Mouse (Mus musculus) lung, postnatal 0 days (tissue): ENCODE measurements around the gene Cnot10. TPM values are rescaled to one million over a fixed set of nuclear protein-coding genes. Genes with fewer than 3 reads are reported as not detected.
"Not testable (repeated sequence)": the region's sequence is repeated elsewhere in the genome, so short reads cannot be mapped to it uniquely, and the experiment has no call there.

Experiments used
- ATAC-seq: fragments of 200-750 bp; cut with Nextera tagmentation; 2 replicates; pipeline ENCODE4 v1.8.0; 2017; ENCODE audit warnings: moderate library complexity
- DNase-seq: peaks from one replicate; pipeline ENCODE4 v3.0.0-alpha.2; 2016; ENCODE audit warnings: low spot score
- H3K27ac ChIP-seq: fragments of 300-500 bp; sonication (generic); 2 replicates; pipeline ENCODE4 v1.5.1; 2014; ENCODE audit warnings: antibody characterized with exemption, mild to moderate bottlenecking, low read length, mixed read lengths
- H3K27me3 ChIP-seq: fragments of 300-500 bp; sonication (generic); replicated peaks from 2 replicates; pipeline ENCODE4 v1.6.1; 2014; ENCODE audit warnings: low read length, mixed read lengths; ENCODE audit not compliant: insufficient read depth
- H3K36me3 ChIP-seq: fragments of 300-500 bp; sonication (generic); 2 replicates; pipeline ENCODE4 v1.6.1; 2014; ENCODE audit warnings: low read length, mixed read lengths; ENCODE audit not compliant: insufficient read depth
- H3K4me1 ChIP-seq: fragments of 300-500 bp; sonication (generic); 2 replicates; pipeline ENCODE4 v1.6.1; 2014; ENCODE audit warnings: antibody characterized with exemption, low read depth, low read length, mixed read lengths; ENCODE audit not compliant: insufficient read depth
- H3K4me2 ChIP-seq: fragments of 300-500 bp; sonication (generic); replicated peaks from 2 replicates; pipeline ENCODE4 v1.6.1; 2014; ENCODE audit warnings: low read depth, mild to moderate bottlenecking, low read length, moderate library complexity, mixed read lengths
- H3K4me3 ChIP-seq: fragments of 300-500 bp; sonication (generic); 2 replicates; pipeline ENCODE4 v1.5.1; 2014; ENCODE audit warnings: low read depth, low read length
- H3K9ac ChIP-seq: fragments of 300-500 bp; sonication (generic); replicated peaks from 2 replicates; pipeline ENCODE4 v1.6.1; 2014; ENCODE audit warnings: low read depth, mild to moderate bottlenecking
- H3K9me3 ChIP-seq: fragments of 300-500 bp; sonication (generic); 2 replicates; pipeline ENCODE4 v1.6.1; 2016; ENCODE audit warnings: low read length, mixed read lengths
- CTCF ChIP-seq: IDR thresholded peaks from 2 replicates; pipeline ENCODE4 v1.5.1; 2016; ENCODE audit warnings: antibody characterized with exemption, mild to moderate bottlenecking
- EP300 ChIP-seq: IDR thresholded peaks from 2 replicates; pipeline ENCODE4 v1.6.1; 2016; ENCODE audit warnings: antibody characterized with exemption, mild to moderate bottlenecking, control low read depth
- WGBS: fragments of 180-500 bp; shearing (Covaris S2); extraction: QIAGEN DNeasy Blood & Tissue Kit; methylation state at CpG from one replicate; pipeline ENCODE4 v1.1.7; 2014; 5-methylcytosine and 5-hydroxymethylcytosine counted together
- polyA plus RNA-seq: library from polyadenylated mRNA; unstranded; fragments of >200 nt; fragmentation: Nextera tagmentation; extraction: Ambion mirVana; gene quantifications from 2 replicates; pipeline ENCODE4 v1.2.1, GENCODE M21; 2015

The Cnot10 gene
- polyA plus RNA-seq, 1 experiment from 2014 or later, result 30.8 TPM

- H3K9ac ChIP-seq, result no peak overlapping the region
- no peak for DNase-seq
Observed at GRCm38 (mm10) chr9:114656701-114657100, 16.7 kb upstream of the Cnot10 start.

GRCm38 (mm10) chr9:114655356-114655755 lies 15.4 kb upstream of the Cnot10 start:
- no peaks in the 10 kb centered on the region for H3K4me1 ChIP-seq
- ATAC-seq (no peak), DNase-seq (no peak)
- no peaks in the 10 kb centered on the region for H3K27me3 ChIP-seq
- 88% methylated on average over 4 of the region's 4 CpGs for WGBS
- TF ChIP-seq EP300 (no peak), CTCF (no peak)
- no peak overlapping the region for H3K9ac ChIP-seq
- H3K36me3 ChIP-seq, result no peaks in the 10 kb centered on the region
- no peak overlapping the region for H3K4me3 ChIP-seq
- H3K4me2 ChIP-seq, result no peak overlapping the region
- H3K9me3 ChIP-seq, result no peaks in the 10 kb centered on the region
- H3K27ac ChIP-seq, result no peak overlapping the region

More at GRCm38 (mm10) chr9:114656701-114657100, 16.7 kb upstream of the Cnot10 start:
- Histone ChIP-seq H3K36me3 (no peaks in the 10 kb centered on the region), H3K27ac (no peak overlapping the region), H3K9me3 (no peaks in the 10 kb centered on the region), H3K4me2 (no peak overlapping the region), H3K27me3 (no peaks in the 10 kb centered on the region), H3K4me3 (no peak overlapping the region), H3K4me1 (no peaks in the 10 kb centered on the region)
- ATAC-seq, result no peak
- WGBS, result 67% methylated on average over 3 of the region's 3 CpGs
- no peak for TF ChIP-seq EP300
- no peak for TF ChIP-seq CTCF

GRCm38 (mm10) chr9:114650938-114651634 lies 11.1 kb upstream of the Cnot10 start:
- no peak overlapping the region for H3K9ac ChIP-seq
- no peaks in the 10 kb centered on the region for H3K4me1 ChIP-seq
- no peak for ATAC-seq
- no peaks in the 10 kb centered on the region for H3K9me3 ChIP-seq
- no peaks in the 10 kb centered on the region for H3K36me3 ChIP-seq
- no peak for DNase-seq
- no peak overlapping the region for H3K4me2 ChIP-seq
- H3K27ac ChIP-seq, result no peak overlapping the region
- TF ChIP-seq CTCF, result no peak
- TF ChIP-seq EP300, result no peak
- H3K27me3 ChIP-seq, result no peaks in the 10 kb centered on the region
- no peak overlapping the region for H3K4me3 ChIP-seq
- 62% methylated on average over 21 of the region's 21 CpGs for WGBS

- no peak overlapping the region for H3K9ac ChIP-seq
- no peak for TF ChIP-seq CTCF
- no peak for TF ChIP-seq EP300
- no peak overlapping the region for H3K27ac ChIP-seq
- WGBS, result 47% methylated on average over 5 of the region's 5 CpGs
- ATAC-seq (no peak), DNase-seq (no peak)
- H3K4me1 ChIP-seq, result no peaks in the 10 kb centered on the region
- H3K4me3 ChIP-seq, result no peak overlapping the region
- no peaks in the 10 kb centered on the region for H3K36me3 ChIP-seq
- H3K9me3 ChIP-seq, result no peaks in the 10 kb centered on the region
- H3K4me2 ChIP-seq, result no peak overlapping the region
- no peaks in the 10 kb centered on the region for H3K27me3 ChIP-seq
Observed at GRCm38 (mm10) chr9:114649371-114649770, 9.4 kb upstream of the Cnot10 start.

GRCm38 (mm10) chr9:114648472-114648871 lies 8.5 kb upstream of the Cnot10 start:
- ATAC-seq, result peak; percentile 35
- TF ChIP-seq CTCF, result peak; percentile 66
- not testable (repeated sequence) for H3K36me3 ChIP-seq, H3K4me2 ChIP-seq, H3K27ac ChIP-seq, H3K27me3 ChIP-seq, H3K9me3 ChIP-seq, H3K4me3 ChIP-seq, H3K9ac ChIP-seq, H3K4me1 ChIP-seq
- WGBS, result 56% methylated on average over 8 of the region's 9 CpGs
- peak; percentile 69 for DNase-seq

GRCm38 (mm10) chr9:114647506-114648432 lies 7.8 kb upstream of the Cnot10 start:
- no peak overlapping the region for H3K4me2 ChIP-seq
- H3K27me3 ChIP-seq, result no peaks in the 10 kb centered on the region
- DNase-seq (no peak), ATAC-seq (no peak)
- no peaks in the 10 kb centered on the region for H3K9me3 ChIP-seq
- no peak overlapping the region for H3K9ac ChIP-seq
- H3K4me3 ChIP-seq, result no peak overlapping the region
- TF ChIP-seq CTCF (peak; percentile 16; the same call in 1 of the 2 replicates), EP300 (no peak)
- H3K27ac ChIP-seq, result no peak overlapping the region
- no peaks in the 10 kb centered on the region for H3K36me3 ChIP-seq
- 79% methylated on average over 28 of the region's 28 CpGs for WGBS
- H3K4me1 ChIP-seq, result no peaks in the 10 kb centered on the region
